Mouse (Mus musculus): ENCODE data around the gene Acox1. TPM values are rescaled to one million over a fixed set of nuclear protein-coding genes. Genes with fewer than 3 reads are reported as not detected.

The Acox1 gene
- polyA plus RNA-seq, 1 experiment, result 18.0 TPM

- H3K9me3 ChIP-seq (replicated peaks; ENCODE audit: control insufficient read depth, insufficient read depth, low read length, poor library complexity, severe bottlenecking), result no peaks in the 10 kb centered on the region
- no peak for TF ChIP-seq CTCF (IDR thresholded peaks at IDR 0.05; ENCODE audit: low read depth, low read length)
- TF ChIP-seq EP300 (IDR thresholded peaks at IDR 0.05; ENCODE audit: insufficient read depth, low read depth, low read length), result no peak
- TF ChIP-seq POLR2A (IDR thresholded peaks at IDR 0.05; ENCODE audit: insufficient read depth, low read length), result no peak
- H3K36me3 ChIP-seq (ENCODE audit: control insufficient read depth, insufficient read depth, low read length, poor library complexity, severe bottlenecking), result no peaks in the 10 kb centered on the region
- H3K4me3 ChIP-seq (ENCODE audit: low read depth, low read length), result no peak overlapping the region
- no peak overlapping the region for H3K9ac ChIP-seq (ENCODE audit: low read depth, poor library complexity, severe bottlenecking)
- no peak overlapping the region for H3K27ac ChIP-seq (ENCODE audit: insufficient read depth, low read length)
- peaks cover 3% of the 10 kb centered on the region for H3K4me1 ChIP-seq (ENCODE audit: control insufficient read depth, insufficient read depth, low read length)
- no peaks in the 10 kb centered on the region for H3K27me3 ChIP-seq (ENCODE audit: control insufficient read depth, insufficient read depth, low read length, poor library complexity, severe bottlenecking)
These were observed 9.8 kb upstream of the Acox1 start for GRCm38 (mm10) chr11:116208660-116209059.

GRCm38 (mm10) chr11:116206678-116207077 is 7.8 kb upstream of the Acox1 start:
- no peaks in the 10 kb centered on the region for H3K9me3 ChIP-seq (replicated peaks; ENCODE audit: control insufficient read depth, insufficient read depth, low read length, poor library complexity, severe bottlenecking)
- TF ChIP-seq CTCF (IDR thresholded peaks at IDR 0.05; ENCODE audit: low read depth, low read length) (no peak), POLR2A (IDR thresholded peaks at IDR 0.05; ENCODE audit: insufficient read depth, low read length) (no peak), EP300 (IDR thresholded peaks at IDR 0.05; ENCODE audit: insufficient read depth, low read depth, low read length) (no peak)
- no peak overlapping the region for H3K9ac ChIP-seq (ENCODE audit: low read depth, poor library complexity, severe bottlenecking)
- H3K4me1 ChIP-seq (ENCODE audit: control insufficient read depth, insufficient read depth, low read length), result peaks cover 1% of the 10 kb centered on the region
- H3K4me3 ChIP-seq (ENCODE audit: low read depth, low read length), result no peak overlapping the region
- H3K36me3 ChIP-seq (ENCODE audit: control insufficient read depth, insufficient read depth, low read length, poor library complexity, severe bottlenecking), result no peaks in the 10 kb centered on the region
- no peaks in the 10 kb centered on the region for H3K27me3 ChIP-seq (ENCODE audit: control insufficient read depth, insufficient read depth, low read length, poor library complexity, severe bottlenecking)
- H3K27ac ChIP-seq (ENCODE audit: insufficient read depth, low read length), result no peak overlapping the region

- Histone ChIP-seq H3K9ac (ENCODE audit: low read depth, poor library complexity, severe bottlenecking) (no peak overlapping the region), H3K4me3 (ENCODE audit: low read depth, low read length) (no peak overlapping the region), H3K36me3 (ENCODE audit: control insufficient read depth, insufficient read depth, low read length, poor library complexity, severe bottlenecking) (no peaks in the 10 kb centered on the region), H3K27me3 (ENCODE audit: control insufficient read depth, insufficient read depth, low read length, poor library complexity, severe bottlenecking) (no peaks in the 10 kb centered on the region), H3K4me1 (ENCODE audit: control insufficient read depth, insufficient read depth, low read length) (no peaks in the 10 kb centered on the region), H3K9me3 (replicated peaks; ENCODE audit: control insufficient read depth, insufficient read depth, low read length, poor library complexity, severe bottlenecking) (no peaks in the 10 kb centered on the region), H3K27ac (ENCODE audit: insufficient read depth, low read length) (no peak overlapping the region)
- TF ChIP-seq POLR2A (IDR thresholded peaks at IDR 0.05; ENCODE audit: insufficient read depth, low read length) (no peak), CTCF (IDR thresholded peaks at IDR 0.05; ENCODE audit: low read depth, low read length) (no peak), EP300 (IDR thresholded peaks at IDR 0.05; ENCODE audit: insufficient read depth, low read depth, low read length) (no peak)
These were observed 4.3 kb upstream of the Acox1 start for GRCm38 (mm10) chr11:116203150-116203549.

- no peaks in the 10 kb centered on the region for H3K27me3 ChIP-seq (ENCODE audit: control insufficient read depth, insufficient read depth, low read length, poor library complexity, severe bottlenecking)
- no peak overlapping the region for H3K27ac ChIP-seq (ENCODE audit: insufficient read depth, low read length)
- H3K4me3 ChIP-seq (ENCODE audit: low read depth, low read length), result no peak overlapping the region
- no peaks in the 10 kb centered on the region for H3K9me3 ChIP-seq (replicated peaks; ENCODE audit: control insufficient read depth, insufficient read depth, low read length, poor library complexity, severe bottlenecking)
- H3K4me1 ChIP-seq (ENCODE audit: control insufficient read depth, insufficient read depth, low read length), result no peaks in the 10 kb centered on the region
- TF ChIP-seq CTCF (IDR thresholded peaks at IDR 0.05; ENCODE audit: low read depth, low read length) (no peak), EP300 (IDR thresholded peaks at IDR 0.05; ENCODE audit: insufficient read depth, low read depth, low read length) (no peak), POLR2A (IDR thresholded peaks at IDR 0.05; ENCODE audit: insufficient read depth, low read length) (no peak)
- H3K9ac ChIP-seq (ENCODE audit: low read depth, poor library complexity, severe bottlenecking), result no peak overlapping the region
- H3K36me3 ChIP-seq (ENCODE audit: control insufficient read depth, insufficient read depth, low read length, poor library complexity, severe bottlenecking), result no peaks in the 10 kb centered on the region
These were observed 2.3 kb upstream of the Acox1 start for GRCm38 (mm10) chr11:116201151-116201550.

GRCm38 (mm10) chr11:116198132-116198531 is 713 bp downstream of the Acox1 start:
- no peak overlapping the region for H3K27ac ChIP-seq (ENCODE audit: insufficient read depth, low read length)

GRCm38 (mm10) chr11:116197584-116197906 is 1.3 kb downstream of the Acox1 start:
- H3K4me1 ChIP-seq (ENCODE audit: control insufficient read depth, insufficient read depth, low read length), result no peaks in the 10 kb centered on the region
- no peaks in the 10 kb centered on the region for H3K36me3 ChIP-seq (ENCODE audit: control insufficient read depth, insufficient read depth, low read length, poor library complexity, severe bottlenecking)
- H3K27me3 ChIP-seq (ENCODE audit: control insufficient read depth, insufficient read depth, low read length, poor library complexity, severe bottlenecking), result no peaks in the 10 kb centered on the region
- no peak overlapping the region for H3K4me3 ChIP-seq (ENCODE audit: low read depth, low read length)
- H3K9ac ChIP-seq (ENCODE audit: low read depth, poor library complexity, severe bottlenecking), result no peak overlapping the region
- no peak overlapping the region for H3K27ac ChIP-seq (ENCODE audit: insufficient read depth, low read length)
- H3K9me3 ChIP-seq (replicated peaks; ENCODE audit: control insufficient read depth, insufficient read depth, low read length, poor library complexity, severe bottlenecking), result no peaks in the 10 kb centered on the region
- no peak for TF ChIP-seq CTCF (IDR thresholded peaks at IDR 0.05; ENCODE audit: low read depth, low read length)
- TF ChIP-seq POLR2A (IDR thresholded peaks at IDR 0.05; ENCODE audit: insufficient read depth, low read length), result no peak
- TF ChIP-seq EP300 (IDR thresholded peaks at IDR 0.05; ENCODE audit: insufficient read depth, low read depth, low read length), result no peak

More at GRCm38 (mm10) chr11:116198132-116198531, 713 bp downstream of the Acox1 start:
- H3K27me3 ChIP-seq (ENCODE audit: control insufficient read depth, insufficient read depth, low read length, poor library complexity, severe bottlenecking), result no peaks in the 10 kb centered on the region
- H3K9me3 ChIP-seq (replicated peaks; ENCODE audit: control insufficient read depth, insufficient read depth, low read length, poor library complexity, severe bottlenecking), result no peaks in the 10 kb centered on the region
- peak overlapping the region; percentile 92 for H3K4me3 ChIP-seq (ENCODE audit: low read depth, low read length)
- peak overlapping the region; percentile 82 for H3K9ac ChIP-seq (ENCODE audit: low read depth, poor library complexity, severe bottlenecking)
- no peaks in the 10 kb centered on the region for H3K36me3 ChIP-seq (ENCODE audit: control insufficient read depth, insufficient read depth, low read length, poor library complexity, severe bottlenecking)
- no peaks in the 10 kb centered on the region for H3K4me1 ChIP-seq (ENCODE audit: control insufficient read depth, insufficient read depth, low read length)
- TF ChIP-seq CTCF (IDR thresholded peaks at IDR 0.05; ENCODE audit: low read depth, low read length) (no peak), POLR2A (IDR thresholded peaks at IDR 0.05; ENCODE audit: insufficient read depth, low read length) (no peak), EP300 (IDR thresholded peaks at IDR 0.05; ENCODE audit: insufficient read depth, low read depth, low read length) (no peak)

Measured in ES-Bruce4 (cell line).